Mouse (Mus musculus) heart, embryonic 13.5 days (tissue): ENCODE results near the gene Auts2. TPM values are rescaled to one million over a fixed set of nuclear protein-coding genes. Genes with fewer than 3 reads are reported as not detected.

Source experiments
- ATAC-seq: fragments of 200-750 bp; cut with Nextera tagmentation; 2 replicates; pipeline ENCODE4 v1.8.0; 2017; ENCODE audit warnings: moderate TSS enrichment; ENCODE audit not compliant: insufficient number of reproducible peaks, low FRiP score, low TSS enrichment; ENCODE audit errors: extremely low read depth
- H3K27ac ChIP-seq: fragments of 300-500 bp; sonication (generic); replicated peaks from 2 replicates; pipeline ENCODE4 v1.5.1; 2015; ENCODE audit warnings: moderate library complexity, mild to moderate bottlenecking, inconsistent platforms
- H3K27me3 ChIP-seq: fragments of 300-500 bp; sonication (generic); replicated peaks from 2 replicates; pipeline ENCODE4 v1.6.1; 2015; ENCODE audit warnings: mild to moderate bottlenecking, inconsistent platforms
- H3K36me3 ChIP-seq: fragments of 300-500 bp; sonication (generic); 2 replicates; pipeline ENCODE4 v1.6.1; 2015; ENCODE audit warnings: mild to moderate bottlenecking, inconsistent platforms
- H3K4me1 ChIP-seq: fragments of 300-500 bp; sonication (generic); 2 replicates; pipeline ENCODE4 v1.6.1; 2015; ENCODE audit warnings: inconsistent platforms
- H3K4me2 ChIP-seq: fragments of 300-500 bp; sonication (generic); 2 replicates; pipeline ENCODE4 v1.6.1; 2015; ENCODE audit warnings: inconsistent platforms, mild to moderate bottlenecking, moderate library complexity
- H3K4me3 ChIP-seq: fragments of 300-500 bp; sonication (generic); 2 replicates; pipeline ENCODE4 v1.5.1; 2015; ENCODE audit warnings: moderate library complexity, mild to moderate bottlenecking, inconsistent platforms
- H3K9ac ChIP-seq: fragments of 300-500 bp; sonication (generic); 2 replicates; pipeline ENCODE4 v1.6.1; 2015; ENCODE audit warnings: inconsistent platforms, mild to moderate bottlenecking, moderate library complexity
- H3K9me3 ChIP-seq: fragments of 300-500 bp; sonication (generic); 2 replicates; pipeline ENCODE4 v1.6.1; 2016; ENCODE audit warnings: inconsistent platforms
- WGBS: fragments of 180-500 bp; shearing (Covaris S2); methylation state at CpG from one replicate; pipeline ENCODE4 v1.1.7; 2015; ENCODE audit warnings: mixed read lengths; 5-methylcytosine and 5-hydroxymethylcytosine counted together
- polyA plus RNA-seq: library from polyadenylated mRNA; unstranded; fragments of >200 nt; fragmentation: Nextera tagmentation; extraction: Ambion mirVana; gene quantifications from 2 replicates; pipeline ENCODE4 v1.2.1, GENCODE M21; 2015

Gene Auts2
- polyA plus RNA-seq, 1 experiment from 2014 or later = 13.8 TPM

GRCm38 (mm10) chr5:131775222-131775621 is 767.9 kb downstream of the Auts2 start:
- no peak for ATAC-seq
- WGBS = 66% methylated on average over 12 of the region's 12 CpGs
- H3K4me3 ChIP-seq = no peak overlapping the region
- H3K9me3 ChIP-seq = no peaks in the 10 kb centered on the region; the same call in 1 of the 2 replicates
- no peak overlapping the region for H3K9ac ChIP-seq
- no peak overlapping the region for H3K4me2 ChIP-seq
- H3K36me3 ChIP-seq = no peaks in the 10 kb centered on the region
- H3K27ac ChIP-seq = no peak overlapping the region
- H3K4me1 ChIP-seq = 0 out of 2 replicates have a peak, but pooled peaks cover 3% of the 10 kb centered on the region
- no peaks in the 10 kb centered on the region for H3K27me3 ChIP-seq

- Histone ChIP-seq H3K36me3 (no peaks in the 10 kb centered on the region), H3K27ac (no peak overlapping the region), H3K9me3 (no peaks in the 10 kb centered on the region; the same call in 1 of the 2 replicates), H3K27me3 (no peaks in the 10 kb centered on the region), H3K9ac (no peak overlapping the region), H3K4me3 (no peak overlapping the region), H3K4me1 (peaks cover 7% of the 10 kb centered on the region), H3K4me2 (no peak overlapping the region)
- WGBS = 80% methylated on average over 6 of the region's 6 CpGs
- ATAC-seq = no peak
Observed at GRCm38 (mm10) chr5:131774792-131775191, 768.4 kb downstream of the Auts2 start.

DNA sequence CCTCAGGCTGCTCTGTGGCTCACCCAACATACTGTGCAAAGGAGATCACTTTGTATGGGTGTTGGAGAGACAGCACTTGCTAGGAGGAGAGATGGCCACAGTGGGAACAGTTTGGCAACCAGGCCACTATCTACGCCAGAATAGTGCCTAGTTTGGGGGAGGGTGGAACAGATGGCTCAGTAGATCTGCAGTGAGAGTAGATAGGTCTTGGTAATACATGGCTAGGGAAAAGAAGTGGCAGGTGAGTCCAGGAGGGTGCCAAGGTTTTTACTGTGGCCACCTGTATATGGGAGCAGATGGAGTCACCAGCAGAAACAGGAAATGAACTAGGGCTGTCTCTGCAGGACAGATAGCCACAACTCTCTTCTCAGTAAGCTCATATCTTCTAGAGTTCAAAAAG is 770.5 kb downstream of the Auts2 start:
- Histone ChIP-seq H3K9me3 (no peaks in the 10 kb centered on the region; the same call in 1 of the 2 replicates), H3K4me2 (no peak overlapping the region), H3K9ac (no peak overlapping the region), H3K4me1 (peaks cover 17% of the 10 kb centered on the region), H3K27me3 (no peaks in the 10 kb centered on the region), H3K4me3 (no peak overlapping the region), H3K27ac (no peak overlapping the region), H3K36me3 (no peaks in the 10 kb centered on the region)
- ATAC-seq = no peak
- 73% methylated on average over 1 of the region's 1 CpGs for WGBS

DNA sequence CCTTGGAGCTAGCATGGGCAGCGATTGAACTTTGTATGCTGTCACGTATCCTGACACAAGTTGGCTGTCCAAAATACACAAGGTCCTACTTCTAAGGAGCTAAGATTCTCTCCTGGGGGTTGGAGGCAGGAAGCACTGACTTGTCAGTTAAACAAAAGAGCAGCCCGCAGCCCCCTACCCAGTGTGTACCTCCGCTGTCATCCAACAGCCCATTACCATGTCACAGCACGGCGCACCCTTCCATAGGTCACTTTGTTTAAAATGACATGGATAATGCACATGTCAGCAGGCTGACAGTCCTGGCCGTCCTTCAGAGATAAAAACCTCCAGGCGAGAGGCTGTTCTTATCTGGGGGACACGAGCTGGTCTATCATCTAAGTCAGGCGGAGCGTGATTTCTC is 773.9 kb downstream of the Auts2 start:
- peaks cover 15% of the 10 kb centered on the region for H3K4me1 ChIP-seq
- peak overlapping the region; percentile 16; the same call in 1 of the 2 replicates for H3K4me3 ChIP-seq
- H3K9me3 ChIP-seq = no peaks in the 10 kb centered on the region; the same call in 1 of the 2 replicates
- H3K9ac ChIP-seq = no peak overlapping the region; the same call in 1 of the 2 replicates
- H3K27me3 ChIP-seq = peaks cover 8% of the 10 kb centered on the region; the same call in 1 of the 2 replicates
- no peak overlapping the region for H3K27ac ChIP-seq
- no peaks in the 10 kb centered on the region for H3K36me3 ChIP-seq
- H3K4me2 ChIP-seq = peak overlapping the region; percentile 52
- no peak for ATAC-seq
- 15% methylated on average over 11 of the region's 11 CpGs for WGBS

GRCm38 (mm10) chr5:131767699-131768264 is 775.4 kb downstream of the Auts2 start:
- Histone ChIP-seq H3K4me3 (no peak overlapping the region), H3K36me3 (no peaks in the 10 kb centered on the region), H3K9me3 (no peaks in the 10 kb centered on the region; the same call in 1 of the 2 replicates), H3K4me1 (peaks cover 15% of the 10 kb centered on the region), H3K4me2 (no peak overlapping the region), H3K27ac (no peak overlapping the region), H3K27me3 (peaks cover 8% of the 10 kb centered on the region; the same call in 1 of the 2 replicates), H3K9ac (no peak overlapping the region)
- no peak for ATAC-seq
- 56% methylated on average over 12 of the region's 12 CpGs for WGBS

- no peak overlapping the region for H3K4me2 ChIP-seq
- WGBS = 77% methylated on average over 9 of the region's 9 CpGs
- H3K36me3 ChIP-seq = no peaks in the 10 kb centered on the region
- H3K9me3 ChIP-seq = no peaks in the 10 kb centered on the region; the same call in 1 of the 2 replicates
- H3K27ac ChIP-seq = no peak overlapping the region
- no peak for ATAC-seq
- H3K4me3 ChIP-seq = no peak overlapping the region
- no peak overlapping the region for H3K9ac ChIP-seq
- H3K4me1 ChIP-seq = peaks cover 15% of the 10 kb centered on the region
- H3K27me3 ChIP-seq = peaks cover 8% of the 10 kb centered on the region; the same call in 1 of the 2 replicates
Observed at GRCm38 (mm10) chr5:131767176-131767575, 776.0 kb downstream of the Auts2 start.

GRCm38 (mm10) chr5:131759432-131759831 is 783.7 kb downstream of the Auts2 start:
- no peaks in the 10 kb centered on the region for H3K36me3 ChIP-seq
- no peak overlapping the region for H3K4me3 ChIP-seq
- no peak for ATAC-seq
- 83% methylated on average over 13 of the region's 13 CpGs for WGBS
- H3K27me3 ChIP-seq = no peaks in the 10 kb centered on the region
- no peak overlapping the region for H3K4me2 ChIP-seq
- H3K9me3 ChIP-seq = no peaks in the 10 kb centered on the region
- H3K27ac ChIP-seq = no peak overlapping the region
- no peaks in the 10 kb centered on the region for H3K4me1 ChIP-seq
- H3K9ac ChIP-seq = no peak overlapping the region

GRCm38 (mm10) chr5:131750330-131750729 is 792.8 kb downstream of the Auts2 start:
- Histone ChIP-seq H3K4me3 (no peak overlapping the region), H3K36me3 (no peaks in the 10 kb centered on the region), H3K9ac (no peak overlapping the region), H3K4me2 (no peak overlapping the region), H3K4me1 (peaks cover 20% of the 10 kb centered on the region), H3K27me3 (no peaks in the 10 kb centered on the region; the same call in 1 of the 2 replicates), H3K27ac (no peak overlapping the region), H3K9me3 (no peaks in the 10 kb centered on the region)
- WGBS = 51% methylated on average over 2 of the region's 2 CpGs
- ATAC-seq = no peak

- no peaks in the 10 kb centered on the region; the same call in 1 of the 2 replicates for H3K27me3 ChIP-seq
- no peaks in the 10 kb centered on the region for H3K9me3 ChIP-seq
- 0 out of 2 replicates have a peak overlapping the region, but pooled peaks have one; percentile 13 for H3K9ac ChIP-seq
- peaks cover 3% of the 10 kb centered on the region; the same call in 1 of the 2 replicates for H3K36me3 ChIP-seq
- ATAC-seq = no peak
- H3K4me2 ChIP-seq = no peak overlapping the region
- no peak overlapping the region for H3K4me3 ChIP-seq
- WGBS = 28% methylated on average over 6 of the region's 6 CpGs
- H3K27ac ChIP-seq = no peak overlapping the region
- peaks cover 20% of the 10 kb centered on the region for H3K4me1 ChIP-seq
Observed at GRCm38 (mm10) chr5:131749211-131749610, 793.9 kb downstream of the Auts2 start.

DNA sequence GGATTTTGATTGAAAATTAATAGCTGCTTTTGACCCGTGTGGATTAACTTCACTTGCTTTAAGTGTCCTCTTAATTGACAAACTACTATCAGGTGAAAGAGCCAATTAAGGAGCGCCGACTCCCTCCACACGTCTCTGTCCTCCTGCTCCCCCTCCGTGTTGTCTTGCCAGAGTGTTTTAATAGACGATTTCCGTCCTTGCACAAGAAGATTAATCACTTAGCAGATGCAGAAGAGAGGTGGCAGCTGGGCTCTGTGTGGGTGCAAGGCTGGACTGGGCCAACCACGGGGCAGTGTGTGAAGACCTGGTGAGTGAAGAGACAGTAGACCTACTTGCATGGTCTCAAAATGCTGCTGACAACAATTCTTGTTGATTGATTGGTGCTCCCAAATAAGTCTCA is 800.1 kb downstream of the Auts2 start:
- Histone ChIP-seq H3K27ac (no peak overlapping the region), H3K27me3 (no peaks in the 10 kb centered on the region; the same call in 1 of the 2 replicates), H3K9ac (no peak overlapping the region), H3K4me1 (no peaks in the 10 kb centered on the region), H3K4me2 (no peak overlapping the region), H3K36me3 (peaks cover 3% of the 10 kb centered on the region; the same call in 1 of the 2 replicates), H3K4me3 (no peak overlapping the region), H3K9me3 (no peaks in the 10 kb centered on the region)
- ATAC-seq = no peak
- WGBS = 64% methylated on average over 8 of the region's 8 CpGs

GRCm38 (mm10) chr5:131737476-131737875 is 805.7 kb downstream of the Auts2 start:
- Histone ChIP-seq H3K27me3 (no peaks in the 10 kb centered on the region), H3K4me1 (peaks cover 13% of the 10 kb centered on the region)
- WGBS = 79% methylated on average over 6 of the region's 6 CpGs

DNA sequence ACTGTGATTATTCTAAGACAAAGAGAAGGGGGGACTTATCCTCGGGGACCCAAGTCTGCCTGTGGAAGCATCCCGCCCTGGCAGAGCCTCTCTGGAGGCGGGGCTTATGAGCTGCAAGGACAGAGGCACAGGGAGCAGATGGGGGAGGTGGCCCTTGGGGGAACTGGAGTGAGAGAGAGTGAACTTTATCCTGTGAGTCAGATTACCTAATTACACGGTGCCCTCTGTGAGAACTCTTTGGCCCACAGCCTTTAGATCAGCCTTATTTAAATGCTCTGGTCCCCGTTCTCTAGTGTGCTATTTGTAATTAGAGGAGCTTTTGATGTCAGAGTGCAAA is 809.9 kb downstream of the Auts2 start:
- H3K36me3 ChIP-seq = no peaks in the 10 kb centered on the region
- H3K9me3 ChIP-seq = no peaks in the 10 kb centered on the region
- no peak overlapping the region for H3K27ac ChIP-seq
- H3K4me2 ChIP-seq = no peak overlapping the region
- no peak overlapping the region for H3K9ac ChIP-seq
- H3K4me1 ChIP-seq = peaks cover 23% of the 10 kb centered on the region
- ATAC-seq = no peak
- H3K4me3 ChIP-seq = no peak overlapping the region
- H3K27me3 ChIP-seq = no peaks in the 10 kb centered on the region
- 10% methylated on average over 5 of the region's 5 CpGs for WGBS

More at GRCm38 (mm10) chr5:131737476-131737875, 805.7 kb downstream of the Auts2 start:
- H3K9me3 ChIP-seq = no peaks in the 10 kb centered on the region
- no peaks in the 10 kb centered on the region for H3K36me3 ChIP-seq
- no peak for ATAC-seq
- H3K27ac ChIP-seq = no peak overlapping the region
- no peak overlapping the region for H3K4me3 ChIP-seq
- no peak overlapping the region for H3K9ac ChIP-seq
- H3K4me2 ChIP-seq = no peak overlapping the region
